Mouse (Mus musculus) midbrain, embryonic 12.5 days (tissue): ENCODE results near the gene Papss2. TPM values are rescaled to one million over a fixed set of nuclear protein-coding genes. Genes with fewer than 3 reads are reported as not detected.

Source experiments
- ATAC-seq: fragments of 200-750 bp; cut with Nextera tagmentation; 2 replicates; pipeline ENCODE4 v1.8.0; 2017; ENCODE audit warnings: low read depth, moderate TSS enrichment, moderate library complexity; ENCODE audit not compliant: low FRiP score
- H3K27ac ChIP-seq: fragments of 300-500 bp; sonication (generic); replicated peaks from 2 replicates; pipeline ENCODE4 v1.5.1; 2016; ENCODE audit warnings: mild to moderate bottlenecking
- H3K27me3 ChIP-seq: fragments of 300-500 bp; sonication (generic); 2 replicates; pipeline ENCODE4 v1.6.1; 2016; ENCODE audit warnings: mild to moderate bottlenecking
- H3K36me3 ChIP-seq: fragments of 300-500 bp; sonication (generic); 2 replicates; pipeline ENCODE4 v1.6.1; 2016
- H3K4me1 ChIP-seq: fragments of 300-500 bp; sonication (generic); 2 replicates; pipeline ENCODE4 v1.6.1; 2016
- H3K4me2 ChIP-seq: fragments of 300-500 bp; sonication (generic); replicated peaks from 2 replicates; pipeline ENCODE4 v1.6.1; 2016; ENCODE audit warnings: mild to moderate bottlenecking, moderate library complexity
- H3K4me3 ChIP-seq: fragments of 300-500 bp; sonication (generic); 2 replicates; pipeline ENCODE4 v1.5.1; 2016; ENCODE audit warnings: mild to moderate bottlenecking
- H3K9ac ChIP-seq: fragments of 300-500 bp; sonication (generic); replicated peaks from 2 replicates; pipeline ENCODE4 v1.6.1; 2016; ENCODE audit warnings: mild to moderate bottlenecking, moderate library complexity
- H3K9me3 ChIP-seq: fragments of 300-500 bp; sonication (generic); 2 replicates; pipeline ENCODE4 v1.6.1; 2016; ENCODE audit warnings: mild to moderate bottlenecking
- WGBS: fragments of 180-500 bp; shearing (Covaris S2); methylation state at CpG from one replicate; pipeline ENCODE4 v1.1.7; 2016; 5-methylcytosine and 5-hydroxymethylcytosine counted together
- polyA plus RNA-seq: library from polyadenylated mRNA; unstranded; fragments of >200 nt; fragmentation: Nextera tagmentation; extraction: Ambion mirVana; gene quantifications from 2 replicates; pipeline ENCODE4 v1.2.1, GENCODE M21; 2016

Papss2 gene
- polyA plus RNA-seq, 1 experiment from 2014 or later, result 3.6 TPM

DNA sequence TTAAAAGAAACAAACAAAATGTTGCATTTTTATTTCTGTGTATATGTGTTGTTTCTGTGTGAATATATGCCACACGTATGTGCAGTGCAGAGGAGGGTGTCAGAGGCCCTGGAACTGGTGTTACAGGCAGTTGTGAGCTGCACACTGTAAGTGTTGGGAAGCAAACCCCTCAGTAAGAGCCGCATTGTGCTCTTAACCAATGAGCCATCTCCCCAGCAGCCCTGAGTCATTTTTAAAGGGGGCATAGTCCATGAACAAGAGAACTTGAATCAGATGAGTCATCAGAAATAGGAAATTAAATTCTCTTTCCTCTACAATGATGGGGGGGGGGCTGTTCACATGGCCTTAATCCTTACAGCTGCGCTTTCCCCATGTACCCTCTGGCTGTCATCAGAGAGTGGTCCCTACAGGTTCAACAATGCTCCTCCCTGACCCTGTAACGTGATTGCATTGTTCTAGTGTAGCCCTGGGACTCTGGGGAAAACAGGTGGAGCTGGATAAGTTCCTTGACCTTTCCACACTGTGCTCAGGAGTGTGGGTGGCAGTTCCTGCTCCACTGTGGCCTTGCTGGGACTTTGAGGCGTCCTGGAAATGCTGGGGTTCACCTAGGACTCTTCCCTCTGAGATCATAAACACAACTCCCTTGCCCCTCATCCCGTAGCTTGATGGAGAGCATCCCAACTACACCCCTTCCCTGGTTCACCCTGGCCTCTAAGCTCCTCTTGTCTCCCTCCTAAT, 5.6 kb downstream of the Papss2 start:
- no peak for ATAC-seq
- Histone ChIP-seq H3K9ac (no peak overlapping the region), H3K4me3 (no peak overlapping the region), H3K36me3 (no peaks in the 10 kb centered on the region), H3K4me2 (no peak overlapping the region), H3K9me3 (no peaks in the 10 kb centered on the region), H3K4me1 (0 out of 2 replicates have a peak, but pooled peaks cover under 1% of the 10 kb centered on the region), H3K27me3 (peaks cover 25% of the 10 kb centered on the region), H3K27ac (no peak overlapping the region)
- WGBS, result 61% methylated on average over 6 of the region's 6 CpGs

DNA sequence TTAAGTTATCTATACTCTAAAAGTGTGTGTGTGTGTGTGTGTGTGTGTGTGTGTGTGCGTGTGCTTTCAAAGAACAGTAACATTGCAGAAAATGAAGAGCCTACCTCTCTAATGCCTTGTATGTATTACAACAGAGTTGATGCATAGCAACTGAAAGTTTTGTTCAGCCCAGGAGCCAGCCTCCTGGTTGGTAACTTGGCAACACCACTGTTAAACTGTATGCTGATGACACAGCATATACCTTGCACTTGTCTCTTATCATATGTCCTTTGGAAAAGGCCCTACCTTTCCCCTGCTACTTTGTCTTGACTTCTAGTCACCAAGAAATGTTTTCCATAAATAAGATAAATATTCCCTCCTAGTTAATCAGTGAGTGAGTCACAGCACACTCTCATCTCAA, 7.9 kb downstream of the Papss2 start:
- Histone ChIP-seq H3K4me3 (no peak overlapping the region), H3K27me3 (peaks cover 3% of the 10 kb centered on the region), H3K27ac (no peak overlapping the region), H3K4me1 (no peaks in the 10 kb centered on the region), H3K36me3 (no peaks in the 10 kb centered on the region), H3K9ac (no peak overlapping the region), H3K9me3 (no peaks in the 10 kb centered on the region), H3K4me2 (no peak overlapping the region)
- WGBS, result 100% methylated on average over 1 of the region's 1 CpGs
- no peak for ATAC-seq

DNA sequence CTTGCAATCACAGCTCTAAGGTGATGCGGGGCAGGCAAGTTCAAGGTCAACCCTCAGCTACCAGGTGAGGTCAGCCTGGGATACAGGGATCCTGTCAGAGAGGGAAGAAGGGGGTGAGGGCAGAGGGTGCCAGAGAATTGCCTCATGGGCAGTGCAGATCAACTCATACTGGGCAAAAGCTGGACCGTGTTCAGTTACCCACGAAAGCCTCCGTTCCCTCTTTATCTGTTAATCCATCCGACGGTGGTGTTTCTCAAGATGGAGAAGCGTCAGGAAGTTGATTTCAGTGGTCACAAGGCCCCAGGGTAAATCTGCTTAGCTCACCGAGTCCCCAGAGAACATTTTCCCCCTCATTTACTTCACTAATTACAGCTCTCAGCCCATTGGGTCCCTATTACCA, 8.5 kb downstream of the Papss2 start:
- 57% methylated on average over 8 of the region's 8 CpGs for WGBS
- no peaks in the 10 kb centered on the region for H3K36me3 ChIP-seq
- H3K4me1 ChIP-seq, result no peaks in the 10 kb centered on the region
- no peak overlapping the region for H3K4me2 ChIP-seq
- H3K27ac ChIP-seq, result no peak overlapping the region
- no peaks in the 10 kb centered on the region for H3K27me3 ChIP-seq
- no peaks in the 10 kb centered on the region for H3K9me3 ChIP-seq
- H3K4me3 ChIP-seq, result no peak overlapping the region
- no peak for ATAC-seq
- no peak overlapping the region for H3K9ac ChIP-seq

DNA sequence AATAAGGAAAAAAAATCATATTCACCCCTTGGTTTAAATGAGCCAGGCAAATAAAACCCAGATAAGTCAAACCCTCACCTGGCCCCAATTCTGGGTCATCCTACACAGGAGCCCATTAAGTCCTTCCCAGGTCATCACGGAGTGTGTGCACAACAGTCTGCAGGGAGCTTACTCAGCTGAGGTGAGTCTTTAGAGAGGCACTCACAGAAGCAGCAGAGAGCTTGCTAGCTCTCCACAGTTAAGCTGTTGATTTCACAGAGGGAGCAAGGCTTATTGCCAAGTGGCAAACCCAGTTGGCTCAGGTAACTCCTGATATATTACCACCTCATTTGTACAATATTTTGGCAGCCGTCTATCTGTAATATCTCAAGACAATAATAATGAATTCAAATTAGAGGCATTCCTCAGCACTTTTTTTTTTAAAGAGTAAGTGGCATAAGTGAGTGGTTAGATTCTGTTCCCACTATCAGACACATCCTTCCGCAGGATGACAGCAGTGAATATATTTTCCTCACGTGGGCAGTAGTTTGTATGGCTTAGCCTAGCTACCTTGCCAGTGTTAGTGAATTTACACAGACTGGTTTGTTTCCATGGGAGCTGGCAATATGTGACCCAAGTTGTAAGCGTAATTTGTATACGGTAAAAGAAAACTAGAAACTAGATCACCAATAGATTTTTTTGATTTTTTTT, 9.1 kb downstream of the Papss2 start:
- Histone ChIP-seq H3K4me1 (no peaks in the 10 kb centered on the region), H3K27ac (no peak overlapping the region), H3K27me3 (no peaks in the 10 kb centered on the region), H3K4me3 (no peak overlapping the region), H3K9me3 (no peaks in the 10 kb centered on the region), H3K9ac (no peak overlapping the region), H3K4me2 (no peak overlapping the region), H3K36me3 (no peaks in the 10 kb centered on the region)
- 87% methylated on average over 6 of the region's 6 CpGs for WGBS
- no peak for ATAC-seq

- H3K27ac ChIP-seq, result no peak overlapping the region
Measured at GRCm38 (mm10) chr19:32606227-32606827, 10.7 kb downstream of the Papss2 start.

GRCm38 (mm10) chr19:32607036-32607435, 11.4 kb downstream of the Papss2 start:
- 88% methylated on average over 8 of the region's 8 CpGs for WGBS
- ATAC-seq, result no peak
- Histone ChIP-seq H3K27ac (no peak overlapping the region), H3K4me1 (no peaks in the 10 kb centered on the region), H3K27me3 (no peaks in the 10 kb centered on the region), H3K4me2 (no peak overlapping the region), H3K9ac (no peak overlapping the region), H3K36me3 (no peaks in the 10 kb centered on the region), H3K9me3 (no peaks in the 10 kb centered on the region), H3K4me3 (no peak overlapping the region)

More at GRCm38 (mm10) chr19:32606227-32606827, 10.7 kb downstream of the Papss2 start:
- Histone ChIP-seq H3K4me1 (no peaks in the 10 kb centered on the region), H3K27me3 (no peaks in the 10 kb centered on the region), H3K36me3 (no peaks in the 10 kb centered on the region), H3K4me2 (no peak overlapping the region), H3K9ac (no peak overlapping the region), H3K4me3 (no peak overlapping the region), H3K9me3 (no peaks in the 10 kb centered on the region)
- ATAC-seq, result no peak
- WGBS, result 80% methylated on average over 4 of the region's 4 CpGs

DNA sequence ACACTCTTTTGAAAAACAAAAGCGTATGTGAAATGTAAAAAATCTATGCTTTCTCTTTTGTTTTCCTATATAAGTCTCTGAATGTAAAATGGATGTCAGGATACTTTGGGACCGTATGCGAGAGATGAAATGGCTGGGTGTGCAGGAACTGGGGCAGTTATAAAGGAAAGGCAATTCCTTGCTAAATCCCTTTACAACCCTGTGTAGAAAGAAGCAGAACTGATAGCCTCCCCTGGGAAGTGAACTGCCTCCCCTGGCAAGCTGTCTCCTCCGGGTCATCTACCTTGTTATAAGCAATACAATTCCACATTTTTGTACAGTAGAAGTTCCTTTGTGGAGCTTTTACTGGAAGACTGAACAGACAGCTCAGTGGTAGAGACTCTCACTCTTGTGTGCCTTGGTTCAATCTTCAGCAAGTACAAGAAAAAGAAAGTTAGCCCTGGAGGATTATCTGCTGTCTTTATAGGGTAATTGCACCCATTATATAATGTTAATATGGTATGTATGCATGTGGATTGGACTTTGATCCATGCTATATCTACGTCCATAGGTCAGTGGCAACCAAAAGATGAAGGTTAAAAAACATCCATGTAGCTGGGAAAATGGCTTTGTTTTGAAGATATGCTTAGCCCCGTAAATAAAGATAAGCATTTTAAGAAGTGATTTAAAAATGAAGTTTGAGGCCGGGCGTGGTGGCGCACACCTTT, 15.9 kb downstream of the Papss2 start:
- Histone ChIP-seq H3K4me3 (no peak overlapping the region), H3K9ac (no peak overlapping the region), H3K27ac (no peak overlapping the region), H3K27me3 (no peaks in the 10 kb centered on the region), H3K36me3 (no peaks in the 10 kb centered on the region), H3K9me3 (no peaks in the 10 kb centered on the region), H3K4me1 (no peaks in the 10 kb centered on the region), H3K4me2 (no peak overlapping the region)
- WGBS, result 93% methylated on average over 9 of the region's 9 CpGs
- ATAC-seq, result no peak

DNA sequence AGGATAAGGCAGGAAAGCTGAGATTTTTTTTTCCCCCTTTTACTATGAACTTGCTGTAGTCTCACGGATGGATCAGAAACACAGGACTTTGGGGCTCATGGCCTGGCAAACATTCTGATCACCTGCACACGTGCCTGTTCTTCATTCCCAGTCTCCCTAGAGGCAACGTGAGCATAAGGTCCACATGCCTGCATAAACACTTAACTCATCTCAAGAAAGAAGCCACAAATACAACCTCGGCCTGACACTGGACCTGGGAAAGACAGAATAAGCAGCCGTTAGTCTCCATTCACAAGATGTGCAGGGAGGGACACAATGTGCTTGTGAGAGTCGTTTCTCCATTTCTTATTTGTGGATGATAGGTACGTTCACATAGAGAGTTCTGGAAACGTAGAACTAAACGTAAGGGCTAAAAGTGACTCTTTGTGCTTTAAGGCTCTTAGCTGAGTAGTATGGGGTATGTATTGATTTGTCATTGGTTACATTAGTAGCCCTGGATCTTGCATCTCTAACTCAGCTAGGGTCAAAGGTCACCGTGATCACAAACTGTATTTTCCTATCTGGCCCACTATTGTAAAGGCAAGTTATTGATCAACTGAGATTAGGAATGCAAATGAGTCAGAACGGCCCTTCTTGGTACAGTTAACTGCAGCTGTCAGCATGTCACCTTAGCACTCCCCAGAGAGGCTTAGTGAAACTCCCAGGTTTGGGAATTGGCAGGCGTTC, 18.6 kb downstream of the Papss2 start:
- Histone ChIP-seq H3K27ac (no peak overlapping the region), H3K4me2 (no peak overlapping the region), H3K36me3 (no peaks in the 10 kb centered on the region), H3K9ac (no peak overlapping the region), H3K9me3 (no peaks in the 10 kb centered on the region), H3K4me3 (no peak overlapping the region), H3K4me1 (no peaks in the 10 kb centered on the region), H3K27me3 (no peaks in the 10 kb centered on the region)
- WGBS, result 86% methylated on average over 12 of the region's 12 CpGs
- no peak for ATAC-seq

- H3K9ac ChIP-seq, result no peak overlapping the region
- H3K4me1 ChIP-seq, result no peaks in the 10 kb centered on the region
- WGBS, result 87% methylated on average over 2 of the region's 2 CpGs
- H3K27me3 ChIP-seq, result no peaks in the 10 kb centered on the region
- H3K36me3 ChIP-seq, result no peaks in the 10 kb centered on the region
- no peak overlapping the region for H3K27ac ChIP-seq
- no peak overlapping the region for H3K4me2 ChIP-seq
- no peak for ATAC-seq
- H3K4me3 ChIP-seq, result no peak overlapping the region
- no peaks in the 10 kb centered on the region for H3K9me3 ChIP-seq
Measured at GRCm38 (mm10) chr19:32614772-32615099, 19.1 kb downstream of the Papss2 start.

DNA sequence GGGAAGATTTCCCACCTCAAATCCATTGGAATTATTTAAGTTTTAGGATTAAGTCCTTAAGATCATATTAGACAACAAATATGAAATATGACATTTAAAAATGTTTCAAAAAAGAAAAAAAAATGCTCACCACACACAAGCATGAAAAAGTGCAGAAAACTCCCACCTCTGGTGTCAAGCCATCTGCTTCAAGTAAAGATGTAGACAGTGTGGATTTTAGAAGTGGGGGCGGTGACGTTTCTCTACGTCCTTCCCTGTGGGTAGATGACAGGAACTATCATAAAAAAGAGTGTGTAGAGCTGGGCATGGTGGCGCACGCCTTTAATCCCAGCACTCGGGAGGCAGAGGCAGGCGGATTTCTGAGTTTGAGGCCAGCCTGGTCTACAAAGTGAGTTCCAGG, 21.1 kb downstream of the Papss2 start:
- Histone ChIP-seq H3K27me3 (no peaks in the 10 kb centered on the region), H3K27ac (no peak overlapping the region), H3K9me3 (no peaks in the 10 kb centered on the region), H3K4me2 (no peak overlapping the region), H3K36me3 (no peaks in the 10 kb centered on the region), H3K9ac (no peak overlapping the region), H3K4me1 (no peaks in the 10 kb centered on the region), H3K4me3 (no peak overlapping the region)
- ATAC-seq, result no peak
- 95% methylated on average over 7 of the region's 7 CpGs for WGBS

GRCm38 (mm10) chr19:32619739-32620138, 24.1 kb downstream of the Papss2 start:
- H3K4me3 ChIP-seq, result no peak overlapping the region
- no peaks in the 10 kb centered on the region for H3K27me3 ChIP-seq
- H3K9ac ChIP-seq, result no peak overlapping the region
- no peaks in the 10 kb centered on the region for H3K9me3 ChIP-seq
- 88% methylated on average over 2 of the region's 2 CpGs for WGBS
- no peaks in the 10 kb centered on the region for H3K36me3 ChIP-seq
- no peak overlapping the region for H3K4me2 ChIP-seq
- ATAC-seq, result no peak
- H3K27ac ChIP-seq, result no peak overlapping the region
- H3K4me1 ChIP-seq, result no peaks in the 10 kb centered on the region
